Mouse (Mus musculus) granulocyte monocyte progenitor cell, adult 5-6 weeks (primary cell): Measurements from ENCODE around the gene Tob1. TPM values are rescaled to one million over a fixed set of nuclear protein-coding genes. Genes with fewer than 3 reads are reported as not detected.
A peak's percentile ranks its signal among the peaks of the same experiment; 100 is the strongest.

Experiments
- ATAC-seq: replicated peaks from 2 replicates; pipeline ENCODE4 v1.8.0; 2016; ENCODE audit warnings: mild to moderate bottlenecking, moderate TSS enrichment, inconsistent platforms; ENCODE audit not compliant: poor library complexity, severe bottlenecking
- total RNA-seq, 2 experiments: library from RNA; stranded (forward) in 1 of 2; stranded (reverse) in 1 of 2; fragments of 200-712, 200-1000 nt in 1 of 2; fragments of >200 nt in 1 of 2; fragmentation: Nextera tagmentation in 1 of 2; gene quantifications; 2 replicates each; pipeline ENCODE4 v1.2.3; 2014 to 2017

Tob1 gene
- total RNA-seq (2014; fragmentation: Nextera tagmentation) (2.9 and 4.5 TPM in 2 replicates), total RNA-seq (2017) (1.1 and 4.9 TPM in 2 replicates)

DNA sequence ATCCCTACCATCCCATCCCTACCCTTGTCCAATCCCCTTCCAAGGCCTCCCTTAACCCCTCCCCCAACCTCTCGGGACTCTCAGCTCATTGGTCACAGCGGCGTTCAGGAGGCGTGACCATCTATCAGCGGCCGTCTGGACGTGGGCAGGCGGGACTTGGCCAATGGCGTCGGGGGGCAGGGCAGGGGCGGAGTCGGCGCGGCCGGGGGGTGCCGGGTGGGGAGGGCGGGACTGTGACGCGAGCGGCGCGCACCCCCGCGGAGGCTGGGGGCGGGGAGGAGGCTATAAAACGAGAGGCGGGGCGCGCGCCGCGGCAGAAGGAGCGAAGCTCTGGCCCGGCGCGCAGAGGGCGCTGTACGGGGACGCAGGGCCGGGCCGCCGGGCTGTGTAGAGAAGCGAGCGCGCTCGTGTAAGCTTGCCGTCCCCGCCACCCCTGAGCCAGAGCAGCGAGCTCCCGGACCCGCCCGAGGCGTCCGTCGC is at the start of gene Tob1:
Tob1 (plus strand) TSS at position 331 of the 480 bp plus-strand sequence.
- peak; percentile 80 for ATAC-seq

DNA sequence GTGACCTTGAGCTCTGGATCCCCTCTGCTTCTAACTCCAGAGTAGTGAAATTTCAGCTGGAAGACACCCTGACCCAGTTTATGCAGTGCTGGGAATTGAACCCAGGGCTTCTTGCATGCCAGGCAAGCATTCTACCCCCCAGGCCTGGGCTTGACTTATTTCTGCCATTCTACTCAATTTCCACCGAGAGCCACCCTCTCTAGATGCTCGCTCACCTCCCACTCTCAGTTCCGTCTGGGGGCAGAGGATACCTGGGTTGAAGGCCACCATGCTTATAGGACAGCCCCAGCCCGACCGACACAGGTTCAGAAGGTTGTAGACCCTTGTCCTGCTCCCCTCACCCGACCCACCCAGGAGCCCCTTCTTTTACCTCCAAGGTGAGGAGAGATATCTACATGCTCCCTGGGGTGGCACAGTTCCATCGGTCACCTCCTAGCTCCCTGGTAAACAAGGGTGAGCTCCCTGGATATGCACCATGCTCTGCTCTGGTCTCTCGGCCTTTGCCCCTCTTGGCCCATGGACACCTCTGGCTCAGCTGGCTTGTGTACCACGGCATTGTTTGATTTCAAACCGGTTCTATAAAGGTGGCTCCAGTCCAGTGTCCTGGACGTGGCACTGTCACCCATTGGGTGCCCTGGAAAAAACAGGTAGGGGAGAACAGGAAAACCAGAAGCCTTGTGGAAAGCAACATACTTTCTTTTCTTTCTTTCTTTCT is 49.2 kb upstream of the Tob1 start:
- ATAC-seq: no peak

GRCm38 (mm10) chr11:94163005-94163767 is 48.1 kb upstream of the Tob1 start:
- ATAC-seq: no peak

DNA sequence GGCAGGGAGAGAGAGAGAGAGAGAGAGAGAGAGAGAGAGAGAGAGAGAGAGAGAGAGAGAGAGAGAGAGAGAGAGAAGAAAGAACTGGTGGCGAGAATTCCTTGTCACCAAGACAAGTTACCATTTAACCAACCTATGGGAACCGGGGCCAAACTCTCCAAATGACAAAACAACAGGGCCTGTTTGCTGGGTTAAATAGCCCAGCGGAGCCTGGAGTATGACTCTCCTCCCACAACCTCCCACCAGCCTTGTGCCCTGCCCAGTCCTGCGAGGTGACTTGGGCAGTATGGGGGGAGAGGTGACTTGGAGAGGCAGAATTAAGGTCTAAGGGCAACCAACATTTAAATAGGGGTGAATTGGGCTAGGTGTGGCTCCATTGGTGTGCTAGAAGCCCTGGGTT is 45.5 kb upstream of the Tob1 start:
- ATAC-seq: no peak

GRCm38 (mm10) chr11:94168238-94168637 is 43.0 kb upstream of the Tob1 start:
- ATAC-seq: no peak

GRCm38 (mm10) chr11:94169596-94169995 is 41.7 kb upstream of the Tob1 start:
- ATAC-seq: peak; percentile 20; the same call in 1 of the 2 replicates

GRCm38 (mm10) chr11:94171691-94172090 is 39.6 kb upstream of the Tob1 start:
- no peak for ATAC-seq

- ATAC-seq: no peak
These were observed 39.1 kb upstream of the Tob1 start for GRCm38 (mm10) chr11:94172186-94172585.

DNA sequence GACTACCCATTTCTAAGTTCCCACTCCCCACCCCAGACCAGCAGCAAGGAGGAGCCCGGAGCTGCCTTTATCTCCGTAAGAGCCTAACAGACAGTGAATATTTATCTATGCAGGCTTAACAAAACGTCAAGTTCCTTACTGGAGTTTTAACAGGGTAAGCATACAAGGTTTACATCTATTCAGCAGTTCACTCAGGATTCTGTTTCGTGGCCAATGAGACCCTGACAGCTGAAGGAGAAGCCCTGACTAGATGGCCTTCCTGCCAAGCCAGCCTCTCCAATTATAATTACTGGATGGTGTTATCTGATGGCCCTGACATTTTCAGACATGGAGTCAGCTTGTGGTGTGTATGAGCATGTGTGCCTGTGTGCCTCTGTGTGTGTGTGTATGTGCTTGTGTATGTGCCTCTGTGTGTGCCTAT is 37.5 kb upstream of the Tob1 start:
- no peak for ATAC-seq

GRCm38 (mm10) chr11:94175288-94175687 is 36.0 kb upstream of the Tob1 start:
- no peak for ATAC-seq

DNA sequence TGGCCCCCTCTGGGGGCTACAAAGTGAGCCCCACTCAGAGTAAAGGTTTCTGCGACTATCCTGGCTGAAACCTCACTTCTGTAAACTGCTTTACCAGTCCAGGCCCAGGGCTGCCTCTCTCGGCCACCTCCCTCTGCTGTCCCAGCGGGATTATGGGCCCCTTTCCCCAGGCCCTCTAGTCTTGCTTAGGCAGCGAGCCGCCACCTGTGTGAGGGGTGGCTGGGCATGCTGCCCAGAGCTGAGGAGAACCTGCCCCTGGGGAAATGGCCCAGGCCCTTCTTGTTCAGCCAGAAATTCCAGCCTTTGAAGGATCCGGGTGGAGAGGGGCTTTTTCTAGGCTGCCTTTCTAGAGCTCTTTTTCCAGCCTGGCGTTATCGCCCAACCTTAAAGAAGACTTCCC is 35.6 kb upstream of the Tob1 start:
- ATAC-seq: no peak

GRCm38 (mm10) chr11:94177841-94178585 is 33.2 kb upstream of the Tob1 start:
- no peak for ATAC-seq

- ATAC-seq: no peak
These were observed 31.5 kb upstream of the Tob1 start for GRCm38 (mm10) chr11:94179768-94180167.

GRCm38 (mm10) chr11:94180194-94180593 is 31.1 kb upstream of the Tob1 start:
- no peak for ATAC-seq

- ATAC-seq: no peak
These were observed 29.6 kb upstream of the Tob1 start for GRCm38 (mm10) chr11:94181694-94182093.

DNA sequence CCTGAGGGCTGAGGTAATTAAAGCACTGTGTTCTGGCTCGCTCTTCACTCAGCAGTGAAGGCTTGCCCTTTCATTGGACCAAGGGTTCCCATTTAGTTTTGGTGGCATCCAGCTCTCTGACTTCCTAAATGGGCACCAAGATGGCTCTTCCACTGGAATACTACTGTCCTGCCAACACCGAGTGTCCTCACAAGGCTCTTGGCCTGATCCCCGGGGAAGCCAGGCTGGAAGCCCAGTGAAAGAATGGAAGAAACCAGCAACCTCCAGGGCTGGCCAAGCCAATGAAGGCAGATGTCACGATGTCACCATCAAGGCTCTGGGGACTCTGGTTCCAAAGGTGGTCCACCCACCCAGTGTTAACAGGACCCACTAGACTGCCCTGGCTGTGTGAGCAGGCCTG is 28.5 kb upstream of the Tob1 start:
- ATAC-seq: no peak

GRCm38 (mm10) chr11:94183120-94183519 is 28.1 kb upstream of the Tob1 start:
- no peak for ATAC-seq

DNA sequence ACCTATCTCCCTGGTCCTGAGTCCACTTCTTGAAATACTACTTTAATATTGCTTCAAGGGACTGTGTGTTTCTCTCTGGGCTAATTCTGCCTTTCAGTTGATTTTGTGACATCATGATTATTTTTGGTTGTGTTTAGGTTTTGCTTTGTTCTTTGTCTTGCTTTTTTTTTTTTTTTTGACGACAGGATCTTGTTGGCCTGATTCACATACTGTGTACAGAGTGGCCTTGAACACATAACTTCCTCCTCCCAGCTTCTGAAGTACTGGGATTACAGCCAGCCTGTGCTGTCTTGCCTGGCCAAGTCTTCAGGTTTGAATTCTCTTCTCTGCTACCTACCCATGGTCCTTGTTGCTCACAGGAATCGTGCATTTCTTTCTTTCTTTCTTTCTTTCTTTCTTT is 27.6 kb upstream of the Tob1 start:
- no peak for ATAC-seq

DNA sequence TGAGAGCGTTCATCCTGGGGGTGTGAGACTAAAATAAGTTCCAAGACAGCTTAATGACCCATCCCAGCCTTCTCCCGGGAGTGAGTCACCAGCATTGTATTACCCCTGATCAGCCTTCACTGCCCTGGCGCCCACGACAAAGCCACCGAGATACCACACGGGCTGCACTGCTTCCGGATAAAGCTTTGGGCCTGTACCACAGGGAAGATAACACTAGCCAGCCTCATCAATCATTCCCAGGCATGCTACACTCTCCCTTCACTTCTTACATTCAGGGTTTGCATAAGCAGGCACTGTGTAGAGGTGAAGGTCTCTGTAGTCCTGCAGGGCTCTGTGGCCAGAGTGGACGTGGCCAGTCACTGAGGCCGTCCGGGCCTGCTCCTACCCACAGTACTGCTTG is 21.7 kb upstream of the Tob1 start:
- 0 out of 2 replicates have a peak, but pooled peaks have one; percentile 9 for ATAC-seq

DNA sequence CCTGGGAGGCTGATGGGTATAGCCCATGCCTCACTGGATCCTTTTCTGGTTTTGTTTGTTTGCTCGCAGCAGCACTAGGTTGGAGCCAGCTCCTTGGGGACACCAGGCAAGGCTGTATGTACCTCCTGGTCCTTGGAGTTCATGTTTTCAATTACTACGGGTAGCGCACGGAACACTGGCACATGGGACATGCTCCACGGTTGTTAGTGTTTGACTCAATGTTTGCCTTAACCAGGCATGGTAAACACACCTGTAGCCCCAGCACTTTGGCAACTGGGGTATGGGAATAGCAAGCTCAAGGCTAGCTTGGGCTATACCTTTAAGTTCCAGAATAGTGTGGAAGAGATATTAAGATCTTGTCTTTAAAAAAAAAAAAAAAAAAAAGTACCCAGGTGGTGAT is 20.6 kb upstream of the Tob1 start:
- no peak for ATAC-seq

GRCm38 (mm10) chr11:94193109-94193508 is 18.1 kb upstream of the Tob1 start:
- ATAC-seq: no peak
